19 mouse cellular contexts compared by ENCODE assay signal in the genomic region with DNA sequence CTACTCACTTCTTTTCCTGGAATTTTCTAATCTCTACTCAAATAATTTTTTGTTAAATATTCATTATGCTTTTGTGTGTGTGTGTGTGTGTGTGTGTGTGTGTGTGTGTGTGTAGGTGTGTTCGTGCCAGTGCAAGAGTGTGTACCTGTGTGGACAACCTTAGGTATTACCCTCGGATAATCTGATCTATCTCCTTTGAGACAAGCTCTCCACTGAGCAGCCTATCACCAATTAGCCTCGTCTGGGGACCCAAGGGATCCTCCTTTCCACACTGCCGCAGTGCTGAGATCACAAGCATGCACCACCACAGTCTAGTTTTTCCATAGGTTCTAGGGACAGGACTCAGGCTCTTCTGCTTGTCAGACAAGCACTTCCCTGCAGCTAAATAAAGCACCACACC. TPM values are rescaled to one million over a fixed set of nuclear protein-coding genes. Genes with fewer than 3 reads are reported as not detected.
DNase-seq lines count a peak whose midpoint lies in the region; ATAC-seq and TF ChIP-seq lines count a peak whose summit lies in the region.
"Had no signal": no experiment of that assay in that cellular context is flagged by ENCODE, and none has a peak within 500 bp of the region (broad histone marks: within the 10 kb centered on the region; RNA-seq: fewer than 3 reads in every experiment).

No protein-coding gene starts in this region.

- H3K4me2 ChIP-seq in lung, embryonic 14.5 days: peak overlapping the region; percentile 52
- H3K4me2 ChIP-seq in midbrain, embryonic 14.5 days (ENCODE audit: low read length): no peak overlapping the region
- H3K4me2 ChIP-seq: hindbrain, embryonic 14.5 days had no signal

- no peak for TF ChIP-seq POLR2A in MEL (IDR thresholded peaks at IDR 0.05; ENCODE audit: control insufficient read depth in 1 of 2, insufficient read depth in 1 of 2, low read depth in 1 of 2, low read length in 2 of 2, poor library complexity in 1 of 2)

- no peak for TF ChIP-seq RAD21 in MEL (IDR thresholded peaks at IDR 0.05; ENCODE audit: low read depth, low read length)

- intact Hi-C loops in gastrocnemius, adult 2 months (cut with DNase I): loop anchor here (10.0 kb wide), 2 partner anchors 169 to 321 kb away; a partner anchor contains a TSS

- no peaks in the 10 kb centered on the region for H3K4me1 ChIP-seq in lung, embryonic 14.5 days (ENCODE audit: insufficient read depth)
- H3K4me1 ChIP-seq in MEL (ENCODE audit: control insufficient read depth in 1 of 2, insufficient read depth in 2 of 2, low read length in 2 of 2): peaks cover 0 to 7% of the 10 kb centered on the region in 2 experiments; a peak in 1 of 4 replicates
- H3K4me1 ChIP-seq in midbrain, embryonic 14.5 days (ENCODE audit: control insufficient read depth, insufficient read depth, low read length): no peaks in the 10 kb centered on the region

- no peak for DNase-seq in gastrocnemius, adult 2 months
- no peak for DNase-seq in gastrocnemius, adult 18-20 months (ENCODE audit: low spot score)
- no peak for DNase-seq in lung, embryonic 14.5 days
- no peak for DNase-seq in lung, postnatal 14 days
- no peak for DNase-seq in MEL (ENCODE audit: low read depth, low spot score)
- no peak for DNase-seq in midbrain, embryonic 14.5 days
- no peak for DNase-seq in spleen, adult 18-20 months
- DNase-seq: cerebellum, adult 11 months; kidney, postnatal 4 days; lung, postnatal 4 days had no signal

- H3K79me2 ChIP-seq in MEL (ENCODE audit: control insufficient read depth, insufficient read depth, low read length, poor library complexity): no peaks in the 10 kb centered on the region

- peak; percentile 43; the same call in 1 of the 2 replicates for ATAC-seq in lung, embryonic 14.5 days (ENCODE audit: insufficient read depth)
- peak; percentile 34; the same call in 1 of the 2 replicates for ATAC-seq in midbrain, embryonic 14.5 days (ENCODE audit: low FRiP score, low TSS enrichment)
- no peak for ATAC-seq in erythroid progenitor cell, adult 5-6 weeks (replicated peaks; ENCODE audit: low FRiP score, poor library complexity, severe bottlenecking)

- 64% methylated on average over 4 of the region's 4 CpGs for WGBS in lung, embryonic 14.5 days
- 67% methylated on average over 4 of the region's 4 CpGs for WGBS in midbrain, embryonic 14.5 days

- H3K9me3 ChIP-seq in lung, embryonic 14.5 days (ENCODE audit: low read depth, low read length): no peaks in the 10 kb centered on the region
- H3K9me3 ChIP-seq in MEL (replicated peaks; ENCODE audit: insufficient read depth, low read length): no peaks in the 10 kb centered on the region
- no peaks in the 10 kb centered on the region for H3K9me3 ChIP-seq in midbrain, embryonic 14.5 days (ENCODE audit: control insufficient read depth, low read length)

- H3K36me3 ChIP-seq in lung, embryonic 14.5 days (ENCODE audit: insufficient read depth): no peaks in the 10 kb centered on the region
- peaks cover 0 to 3% of the 10 kb centered on the region in 2 experiments; a peak in 1 of 4 replicates for H3K36me3 ChIP-seq in MEL (ENCODE audit: control insufficient read depth in 1 of 2, insufficient read depth in 2 of 2, low read length in 2 of 2)
- H3K36me3 ChIP-seq in midbrain, embryonic 14.5 days (ENCODE audit: control insufficient read depth, insufficient read depth, low read length): no peaks in the 10 kb centered on the region

- H3K4me3 ChIP-seq in gastrocnemius, adult 2 months: peak overlapping the region; percentile 45
- H3K4me3 ChIP-seq in lung, embryonic 14.5 days (ENCODE audit: low read depth, low read length): no peak overlapping the region
- H3K4me3 ChIP-seq in MEL (ENCODE audit: control insufficient read depth in 1 of 2, insufficient read depth in 1 of 2, low read depth in 2 of 2, low read length in 2 of 2): peak overlapping the region; percentile 45 to 68
- no peak overlapping the region for H3K4me3 ChIP-seq in midbrain, embryonic 14.5 days (replicated peaks; ENCODE audit: low read depth, low read length)
- H3K4me3 ChIP-seq: erythroblast, embryonic 14.5 days; left cerebral cortex, adult 2 months had no signal

- H3K9ac ChIP-seq in lung, embryonic 14.5 days: no peak overlapping the region
- peak overlapping the region; percentile 10; the same call in 1 of the 2 replicates for H3K9ac ChIP-seq in MEL (ENCODE audit: control insufficient read depth, low read depth, low read length, poor library complexity, severe bottlenecking)
- no peak overlapping the region for H3K9ac ChIP-seq in midbrain, embryonic 14.5 days (replicated peaks; ENCODE audit: low read length)
- H3K9ac ChIP-seq: hindbrain, embryonic 14.5 days had no signal

- no peak overlapping the region for H3K27ac ChIP-seq in gastrocnemius, adult 2 months
- no peak overlapping the region for H3K27ac ChIP-seq in lung, embryonic 14.5 days (ENCODE audit: low read depth)
- H3K27ac ChIP-seq in MEL (ENCODE audit: control insufficient read depth, low read depth, low read length): no peak overlapping the region
- no peak overlapping the region for H3K27ac ChIP-seq in midbrain, embryonic 14.5 days (replicated peaks; ENCODE audit: low read depth, low read length)
- H3K27ac ChIP-seq: hindbrain, embryonic 14.5 days; left cerebral cortex, adult 2 months had no signal

- TF ChIP-seq EP300 in MEL (IDR thresholded peaks at IDR 0.05; ENCODE audit: low read depth in 1 of 2, low read length in 2 of 2): no peak

- no peak for TF ChIP-seq CTCF in gastrocnemius, adult 2 months (IDR thresholded peaks at IDR 0.05)
- no peak for TF ChIP-seq CTCF in lung, embryonic 14.5 days (IDR thresholded peaks at IDR 0.05; ENCODE audit: low read depth)
- TF ChIP-seq CTCF in MEL (IDR thresholded peaks at IDR 0.05 in 2 of 3, conservative IDR thresholded peaks at IDR 0.05 in 1 of 3; ENCODE audit: control insufficient read depth in 1 of 3, insufficient read depth in 1 of 3, low read depth in 2 of 3, low read length in 3 of 3, poor library complexity in 1 of 3, severe bottlenecking in 1 of 3): no peak

- H3K27me3 ChIP-seq in lung, embryonic 14.5 days (ENCODE audit: insufficient read depth, low read length): no peaks in the 10 kb centered on the region
- no peaks in the 10 kb centered on the region; a peak in 1 of 4 replicates for H3K27me3 ChIP-seq in MEL (ENCODE audit: control insufficient read depth in 1 of 2, insufficient read depth in 2 of 2, low read length in 2 of 2)
- no peaks in the 10 kb centered on the region for H3K27me3 ChIP-seq in midbrain, embryonic 14.5 days (ENCODE audit: control insufficient read depth, insufficient read depth, low read length)

TF ChIP-seq in MEL, 35 proteins besides CTCF, POLR2A, EP300 and RAD21:
- TF ChIP-seq CHD2 (IDR thresholded peaks at IDR 0.05; ENCODE audit: low read length): no peak
- TF ChIP-seq MYC (IDR thresholded peaks at IDR 0.05; ENCODE audit: low read depth, low read length): no peak
- no peak for TF ChIP-seq USF2 (IDR thresholded peaks at IDR 0.05; ENCODE audit: borderline replicate concordance in 1 of 2, insufficient read depth in 1 of 2, low read depth in 1 of 2, low read length in 2 of 2)

RNA-seq across cellular contexts. Expression of a gene that starts 37.0 kb away (rescaled TPM):
- not detected for total RNA-seq in gastrocnemius, adult 2 months (2021)
- total RNA-seq in gastrocnemius, adult 18-20 months (2021): not detected
- not detected in 2 replicates for polyA plus RNA-seq in lung, embryonic 14.5 days (2014; fragmentation: Nextera tagmentation; extraction: Ambion mirVana)
- not detected in 2 replicates for total RNA-seq in MEL (2012; rRNA removed)
- polyA plus RNA-seq in MEL (2012; ENCODE audit: insufficient read depth in 1 of 2, insufficient read length in 2 of 2, low read depth in 1 of 2, low replicate concordance in 2 of 2, missing spikeins in 1 of 2): not detected
- polyA plus RNA-seq in midbrain, embryonic 14.5 days (2014; fragmentation: Nextera tagmentation; extraction: Ambion mirVana): not detected in 2 replicates
- total RNA-seq in erythroid progenitor cell, adult 5-6 weeks (2015; ENCODE audit: low replicate concordance): not detected in 2 replicates
- not detected in 2 replicates for total RNA-seq in erythroid progenitor cell, adult 5-6 weeks (2017; ENCODE audit: low replicate concordance)
- total RNA-seq: adrenal gland, postnatal 4 days; common myeloid progenitor, adult 5-6 weeks; gastrocnemius, adult 8-10 months; left cerebral cortex, adult 2 months had no signal
- polyA plus RNA-seq: C2C12; erythroblast, embryonic 14.5 days; heart, embryonic 11.5 days; hindbrain, embryonic 14.5 days had no signal

RNA-seq across cellular contexts. Expression of a gene that starts 58.4 kb away (rescaled TPM):
- total RNA-seq in gastrocnemius, adult 2 months (2021): 100 to 1,000 TPM; 107 to 130 TPM
- total RNA-seq in gastrocnemius, adult 18-20 months (2021): 100 to 1,000 TPM; 105 to 125 TPM
- 228 and 236 TPM in 2 replicates for polyA plus RNA-seq in lung, embryonic 14.5 days (2014; fragmentation: Nextera tagmentation; extraction: Ambion mirVana)
- total RNA-seq in MEL (2012; rRNA removed): 141 and 155 TPM in 2 replicates
- 100 to 1,000 TPM; 157 to 170 TPM for polyA plus RNA-seq in MEL (2012; ENCODE audit: insufficient read depth in 1 of 2, insufficient read length in 2 of 2, low read depth in 1 of 2, low replicate concordance in 2 of 2, missing spikeins in 1 of 2)
- 436 and 484 TPM in 2 replicates for polyA plus RNA-seq in midbrain, embryonic 14.5 days (2014; fragmentation: Nextera tagmentation; extraction: Ambion mirVana)
- 18.4 and 28.1 TPM in 2 replicates for total RNA-seq in erythroid progenitor cell, adult 5-6 weeks (2015; ENCODE audit: low replicate concordance)
- total RNA-seq in erythroid progenitor cell, adult 5-6 weeks (2017; ENCODE audit: low replicate concordance): 9.6 and 13.4 TPM in 2 replicates

RNA-seq across cellular contexts. Expression of a gene that starts 59.3 kb away (rescaled TPM):
- 1 to 10 TPM; 5.1 to 6.5 TPM for total RNA-seq in gastrocnemius, adult 2 months (2021)
- total RNA-seq in gastrocnemius, adult 18-20 months (2021): 1 to 10 TPM; 5.3 to 5.4 TPM
- polyA plus RNA-seq in lung, embryonic 14.5 days (2014; fragmentation: Nextera tagmentation; extraction: Ambion mirVana): 39.8 and 42.6 TPM in 2 replicates
- total RNA-seq in MEL (2012; rRNA removed): 14.2 and 15.3 TPM in 2 replicates
- 10 to 100 TPM in 1 of 2 experiments, not detected in 1; 14.3 TPM for polyA plus RNA-seq in MEL (2012; ENCODE audit: insufficient read depth in 1 of 2, insufficient read length in 2 of 2, low read depth in 1 of 2, low replicate concordance in 2 of 2, missing spikeins in 1 of 2)
- 73.0 and 74.0 TPM in 2 replicates for polyA plus RNA-seq in midbrain, embryonic 14.5 days (2014; fragmentation: Nextera tagmentation; extraction: Ambion mirVana)
- 3.6 and 7.5 TPM in 2 replicates for total RNA-seq in erythroid progenitor cell, adult 5-6 weeks (2015; ENCODE audit: low replicate concordance)
- 3.2 and 10.0 TPM in 2 replicates for total RNA-seq in erythroid progenitor cell, adult 5-6 weeks (2017; ENCODE audit: low replicate concordance)

Comparison
In these comparisons a context has a peak if more than half of its experiments do, and no peak if none do; other contexts are left out.
1. H3K4me3 ChIP-seq: peak in gastrocnemius, adult 2 months (single experiment) and MEL (2 of 2); none in lung, embryonic 14.5 days (single experiment) and midbrain, embryonic 14.5 days (single experiment).